Mouse (Mus musculus) inflammation-experienced regulatory T-cells, adult 6 months (primary cell): Measurements from ENCODE around the gene Atp2b4. TPM values are rescaled to one million over a fixed set of nuclear protein-coding genes. Genes with fewer than 3 reads are reported as not detected.

Experiments
- ATAC-seq: one replicate; pipeline ENCODE4 v1.8.0; 2017
- polyA plus RNA-seq, 3 experiments: library from polyadenylated mRNA; unstranded; fragments of 100-300 nt; shearing (Covaris generic); gene quantifications; one replicate each; pipeline ENCODE4 v1.2.1; 2017

The Atp2b4 gene
- 10 to 100 TPM; 13.7 to 26.5 (median 16.2) TPM for polyA plus RNA-seq

DNA sequence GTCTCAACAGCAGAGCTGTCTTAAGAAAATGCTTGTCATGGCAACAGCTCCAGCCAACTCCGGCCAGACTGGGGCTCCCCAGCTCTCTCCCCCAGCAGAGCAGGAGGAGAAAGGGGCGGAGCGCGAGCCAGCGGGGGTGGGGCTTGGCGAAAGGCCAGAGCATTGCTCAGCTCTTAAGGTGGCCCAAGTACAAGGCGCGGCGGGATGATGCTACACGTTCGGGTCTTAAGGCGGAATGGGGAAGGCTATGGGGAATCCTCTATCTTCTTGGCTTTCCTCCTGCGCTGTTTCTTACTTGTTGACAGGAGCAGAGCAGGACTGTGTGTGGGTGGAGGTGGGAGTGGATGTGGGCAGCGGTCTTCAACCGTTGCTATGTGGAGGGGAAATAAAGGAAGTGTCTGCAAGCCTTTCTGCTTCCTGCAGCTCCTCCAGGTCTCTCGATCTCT, at the start of gene Atp2b4:
TSS of gene Atp2b4 (minus strand) at position 94 of the 446 bp plus-strand sequence.
- peak; percentile 73 for ATAC-seq

DNA sequence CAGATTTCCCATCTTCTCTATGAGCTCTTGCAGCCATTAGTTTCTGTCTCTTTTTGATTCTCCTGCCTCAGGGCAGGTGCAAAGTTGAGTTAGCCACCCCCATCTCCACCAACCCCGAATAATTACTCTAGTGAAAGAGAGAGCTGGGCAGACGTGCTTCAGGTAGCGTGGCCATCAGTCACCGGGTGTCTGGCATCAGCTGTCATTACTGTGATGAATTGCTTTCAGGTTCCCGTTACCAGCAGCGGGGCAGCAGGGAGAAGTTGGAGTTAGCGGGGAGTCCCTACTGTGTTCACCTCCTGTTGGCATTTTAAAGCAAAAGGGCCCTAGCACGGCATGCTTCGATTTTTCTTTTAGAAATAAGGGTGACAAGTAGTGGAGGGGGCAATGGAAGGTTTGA, 43.9 kb upstream of the Atp2b4 start:
- ATAC-seq = no peak

DNA sequence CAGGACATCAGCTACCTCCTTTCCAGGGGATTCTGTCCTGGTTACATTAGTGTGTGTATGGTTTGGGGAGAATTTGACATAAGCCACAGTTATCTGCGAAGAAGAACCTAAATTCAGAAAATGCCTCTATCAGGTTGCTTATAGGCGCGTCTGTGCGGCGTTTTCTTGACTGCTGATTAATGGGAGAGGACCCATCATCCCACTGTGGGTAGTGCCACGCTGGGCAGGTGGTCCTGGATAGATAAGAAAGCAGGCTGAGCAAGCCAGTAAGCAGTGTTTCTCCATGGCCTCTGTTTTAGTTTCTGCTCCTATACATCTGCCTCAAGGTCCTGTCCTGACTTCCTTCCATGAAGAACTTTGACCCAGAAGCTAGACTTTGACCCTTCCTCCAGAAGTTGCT, 43.1 kb upstream of the Atp2b4 start:
- no peak for ATAC-seq

GRCm38 (mm10) chr1:133843370-133843769, 42.5 kb upstream of the Atp2b4 start:
- ATAC-seq = no peak

DNA sequence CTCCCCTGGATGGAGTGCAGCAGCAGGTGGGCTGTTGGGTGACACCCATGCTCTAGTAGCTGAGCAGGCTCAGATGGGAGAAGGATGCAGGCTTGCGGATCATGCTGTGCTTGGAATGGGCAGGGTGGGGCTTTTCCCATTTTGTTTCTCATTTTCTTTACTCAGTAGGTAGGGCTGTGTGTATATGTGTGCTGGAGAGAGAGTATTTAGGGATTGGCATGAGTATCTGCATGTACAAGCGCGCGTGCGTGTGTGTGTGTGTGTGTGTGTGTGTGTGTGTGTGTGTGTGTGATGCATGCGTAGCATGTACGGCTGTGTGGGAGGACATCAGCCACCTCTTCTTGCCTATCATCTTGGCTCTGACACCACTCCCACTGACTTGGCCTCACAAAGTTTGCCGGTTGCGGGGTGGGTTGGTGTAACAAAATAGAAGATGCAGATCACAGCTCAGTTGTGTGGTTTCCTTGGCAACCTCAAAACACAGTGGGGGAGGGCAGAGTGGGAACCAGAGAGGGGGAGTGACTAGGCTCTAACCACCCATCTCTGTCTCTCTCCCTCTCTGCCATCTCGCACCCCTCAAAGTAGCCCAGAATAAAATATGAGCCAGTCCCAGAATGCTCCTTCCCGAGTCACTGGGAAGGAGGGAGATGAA, 41.4 kb upstream of the Atp2b4 start:
- peak; percentile 72 for ATAC-seq

- ATAC-seq = peak; percentile 50
Measured at GRCm38 (mm10) chr1:133841171-133841926, 40.5 kb upstream of the Atp2b4 start.

DNA sequence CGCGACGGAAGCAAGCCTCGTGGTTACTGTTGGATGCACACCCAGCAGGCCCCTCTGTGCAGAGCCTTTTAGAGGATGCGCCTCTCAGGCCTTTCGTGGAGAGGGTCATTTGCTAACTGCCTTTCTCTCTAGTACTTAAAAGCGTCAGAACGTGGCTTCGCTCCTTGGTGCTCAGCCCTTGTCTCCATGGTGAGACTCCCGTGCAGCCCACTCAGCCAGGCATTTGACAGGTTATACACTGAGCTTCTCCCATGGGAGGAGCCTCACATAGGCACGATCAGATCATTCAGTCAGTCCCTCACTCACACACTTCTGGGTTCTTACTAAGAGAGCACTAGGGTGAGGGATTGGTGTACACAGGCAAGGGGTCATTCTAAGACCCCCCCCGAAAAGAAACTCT, 39.7 kb upstream of the Atp2b4 start:
- no peak for ATAC-seq

GRCm38 (mm10) chr1:133834309-133834708, 33.5 kb upstream of the Atp2b4 start:
- ATAC-seq = no peak

DNA sequence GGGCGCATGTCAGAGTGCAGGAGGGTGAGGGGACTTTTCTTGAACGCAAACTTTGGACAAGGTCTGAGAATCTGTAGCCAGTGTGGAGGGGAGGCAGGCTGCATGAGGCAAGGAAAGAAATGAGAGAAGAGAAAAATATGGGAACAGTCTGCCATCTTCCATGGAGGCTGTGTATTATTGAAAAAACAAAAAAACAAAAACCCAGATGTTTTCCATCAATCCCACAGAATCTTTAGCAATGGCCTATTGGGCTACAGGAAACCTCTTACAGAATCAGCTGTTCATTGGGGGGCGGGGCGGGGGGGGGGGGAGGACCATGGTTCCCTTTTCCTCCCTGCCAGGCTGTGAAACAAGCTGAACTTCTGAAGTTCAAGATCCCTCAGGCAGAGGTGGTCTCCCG, 31.9 kb upstream of the Atp2b4 start:
- ATAC-seq = no peak

- ATAC-seq = no peak
Measured at GRCm38 (mm10) chr1:133826193-133826592, 25.4 kb upstream of the Atp2b4 start.

DNA sequence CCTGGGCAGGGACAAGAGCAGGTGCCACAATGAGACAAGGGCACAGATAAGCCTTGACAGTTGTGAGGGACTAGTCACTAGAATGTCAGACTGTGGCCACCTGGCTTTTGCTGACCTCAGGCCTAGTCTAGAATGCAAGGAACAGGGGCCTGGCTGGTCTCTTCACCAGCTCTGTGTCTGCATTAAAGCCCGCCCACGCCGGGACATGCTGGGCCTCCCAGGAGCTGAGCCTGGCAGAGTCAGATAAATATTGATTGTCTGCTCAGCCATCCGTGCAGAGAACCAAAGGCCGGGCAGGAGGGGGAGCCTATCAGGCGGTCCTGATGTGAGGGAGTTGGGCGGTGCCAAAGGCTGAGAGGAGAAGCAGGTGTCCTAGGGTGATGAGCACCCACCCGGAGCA, 24.7 kb upstream of the Atp2b4 start:
- ATAC-seq = no peak

GRCm38 (mm10) chr1:133825140-133825539, 24.3 kb upstream of the Atp2b4 start:
- no peak for ATAC-seq

DNA sequence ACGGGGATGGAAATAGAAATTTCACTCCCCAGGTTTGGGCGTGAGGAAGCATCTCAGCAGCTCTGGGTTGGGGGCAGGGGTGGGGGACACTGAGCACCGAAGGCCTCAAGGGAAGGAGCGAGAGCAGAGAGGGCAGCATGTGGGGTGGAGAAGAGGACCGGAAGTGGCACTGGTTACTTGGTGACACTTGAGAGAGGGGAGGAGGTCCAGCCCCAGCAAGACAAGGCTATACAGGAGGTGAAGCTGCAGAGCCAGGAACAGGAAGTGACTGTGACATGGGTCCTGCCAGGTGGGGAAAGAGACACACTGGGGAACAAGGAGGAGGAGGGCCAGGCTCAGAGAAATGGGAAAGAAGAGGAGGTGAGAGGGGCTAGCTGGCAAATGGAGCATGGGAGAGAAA, 20.3 kb upstream of the Atp2b4 start:
- ATAC-seq = peak; percentile 82

DNA sequence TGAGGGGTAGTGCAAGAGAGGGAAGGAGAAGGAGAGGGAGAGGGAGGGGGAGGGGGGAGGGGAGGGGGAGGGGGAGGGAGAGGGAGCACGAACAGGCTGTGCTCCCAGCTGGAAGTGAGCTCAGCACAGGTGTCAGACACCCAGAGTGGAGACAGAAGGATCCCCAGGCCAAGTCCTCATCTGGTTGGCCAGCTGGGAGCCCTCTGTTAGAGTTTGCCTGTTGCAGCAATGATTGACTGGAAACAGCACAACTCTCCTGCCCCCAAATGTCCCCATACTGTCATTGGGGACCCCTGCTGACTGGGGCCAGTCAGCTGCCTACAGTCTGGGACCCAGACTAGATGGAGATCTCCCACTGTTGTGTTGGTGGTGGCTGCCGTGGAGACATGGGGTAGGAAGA, 19.3 kb upstream of the Atp2b4 start:
- ATAC-seq = no peak

- ATAC-seq = no peak
Measured at GRCm38 (mm10) chr1:133818531-133818930, 17.7 kb upstream of the Atp2b4 start.

GRCm38 (mm10) chr1:133815747-133816491, 15.1 kb upstream of the Atp2b4 start:
- peak; percentile 97 for ATAC-seq

GRCm38 (mm10) chr1:133809376-133809775, 8.5 kb upstream of the Atp2b4 start:
- no peak for ATAC-seq

DNA sequence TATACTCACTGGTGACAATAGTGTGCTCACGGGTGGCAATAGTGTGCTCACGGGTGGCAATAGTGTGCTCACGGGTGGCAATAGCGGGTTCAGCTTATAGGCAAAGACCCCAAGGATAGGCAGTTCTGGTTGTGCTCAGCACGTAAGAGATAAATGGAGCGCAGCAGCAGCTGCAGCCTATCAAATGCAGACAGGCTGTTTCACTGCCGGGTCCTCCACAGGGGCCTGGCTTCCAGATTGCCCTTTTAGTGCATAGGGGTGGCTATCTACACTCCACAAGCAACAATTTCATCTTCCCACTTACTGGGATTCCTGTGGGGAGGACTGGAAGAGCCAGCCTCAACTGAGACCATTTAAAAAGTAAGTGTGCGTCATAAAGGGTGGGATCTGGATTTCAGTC, 7.2 kb upstream of the Atp2b4 start:
- no peak for ATAC-seq

DNA sequence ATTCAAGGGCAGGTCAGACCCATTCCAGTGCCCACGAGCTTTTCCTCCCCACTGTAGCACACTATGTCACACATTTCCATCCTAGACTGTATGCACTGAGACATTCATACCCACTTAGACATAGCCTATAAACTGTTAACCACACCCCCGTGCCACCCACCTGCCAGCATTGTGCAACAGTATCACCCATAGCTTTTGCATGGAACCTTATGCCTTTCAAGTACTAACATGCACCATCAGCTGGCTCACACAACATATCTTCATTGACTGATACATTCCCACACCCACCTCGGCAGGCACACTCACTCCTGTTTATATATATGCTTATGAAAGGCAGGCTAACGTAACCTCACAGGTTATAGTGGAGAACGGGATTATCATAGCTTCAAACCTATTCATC, 902 bp upstream of the Atp2b4 start:
- ATAC-seq = no peak

DNA sequence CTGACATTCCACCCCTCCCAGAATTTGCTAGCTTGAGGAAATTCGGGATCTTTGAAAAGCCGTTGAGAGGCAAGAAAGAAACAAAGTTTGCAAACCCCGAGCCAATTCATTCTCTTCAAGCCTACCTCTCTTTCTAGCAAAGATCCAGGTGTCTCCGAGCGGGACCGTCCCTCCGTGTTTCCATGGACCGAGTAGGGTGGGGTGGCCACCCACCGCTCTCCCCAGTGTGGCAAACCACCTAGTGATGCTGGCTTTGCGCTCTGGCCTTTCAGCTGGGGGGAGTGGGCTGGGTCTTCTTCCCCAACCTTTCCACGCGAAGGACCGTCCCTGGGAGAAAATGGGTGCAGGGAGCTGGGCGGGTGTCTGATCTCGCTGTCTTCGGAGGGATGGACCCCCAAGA, 329 bp downstream of the Atp2b4 start:
- ATAC-seq = peak; percentile 20

DNA sequence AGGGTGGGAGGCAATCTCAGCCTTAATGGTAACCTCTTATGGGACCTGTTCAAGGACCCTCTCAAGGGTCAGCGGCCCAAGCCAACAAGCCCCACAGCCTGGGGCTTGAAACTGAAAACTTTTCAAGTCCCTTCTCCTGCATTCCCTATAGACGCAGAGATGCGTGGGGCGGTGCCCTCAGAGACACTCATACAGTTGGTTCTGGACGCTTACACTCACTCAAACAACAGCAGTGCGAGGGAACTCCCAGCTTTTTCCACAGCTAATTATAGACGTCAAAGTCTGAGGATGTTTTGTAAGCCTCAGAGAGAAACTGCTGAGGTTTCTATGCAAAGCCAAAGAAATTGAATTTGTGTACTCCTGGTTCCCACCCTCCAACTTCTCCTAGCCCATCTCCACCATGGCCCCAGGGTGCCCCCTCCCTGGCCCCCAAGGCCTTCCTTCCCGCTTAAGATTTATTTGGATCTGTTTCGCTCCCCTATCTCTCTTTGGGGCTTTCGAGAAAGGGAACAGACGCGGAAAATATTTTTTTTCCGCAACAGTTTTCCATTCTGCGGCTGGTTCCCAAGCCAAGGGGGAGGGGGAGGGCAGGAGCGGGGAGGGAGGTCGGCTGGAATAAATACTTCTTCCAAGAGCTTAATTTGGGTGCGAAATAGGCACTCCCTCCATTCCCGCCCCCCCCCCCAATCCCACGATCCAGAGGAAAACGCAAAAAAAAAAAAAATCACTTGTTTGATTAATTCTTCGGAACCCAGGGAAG, 975 bp downstream of the Atp2b4 start:
- ATAC-seq = peak; percentile 34

DNA sequence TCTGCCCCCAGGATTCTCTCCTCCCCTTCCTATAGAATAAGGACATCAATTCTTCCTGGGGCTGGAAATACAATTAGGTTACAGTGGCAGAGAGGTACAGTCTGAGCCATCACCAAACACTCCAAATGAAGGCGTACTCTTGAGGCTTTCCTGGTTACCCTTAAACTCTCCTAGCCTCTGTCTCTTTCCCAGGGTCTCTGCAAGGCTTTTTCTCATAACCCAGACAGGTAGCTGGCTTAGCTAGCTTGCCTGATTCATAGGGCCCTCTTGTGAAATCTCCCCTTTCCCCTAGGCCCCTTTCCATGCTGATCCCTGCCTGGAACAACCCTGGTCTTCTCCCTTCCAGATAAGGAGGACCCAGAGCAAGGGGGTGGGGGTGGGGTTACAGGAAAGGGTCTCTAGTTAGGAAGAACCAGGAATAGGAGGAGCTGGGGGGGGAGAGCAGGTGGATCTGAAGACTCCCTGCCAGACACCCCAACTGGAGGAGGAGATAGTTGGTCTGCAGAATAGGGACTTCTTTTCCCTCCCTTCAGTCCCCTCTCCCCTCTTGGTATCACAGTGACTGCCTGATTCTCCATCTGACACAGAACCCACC, 1.9 kb downstream of the Atp2b4 start:
- ATAC-seq = no peak
